8 mouse cellular contexts compared by ENCODE assay signal in the genomic region with DNA sequence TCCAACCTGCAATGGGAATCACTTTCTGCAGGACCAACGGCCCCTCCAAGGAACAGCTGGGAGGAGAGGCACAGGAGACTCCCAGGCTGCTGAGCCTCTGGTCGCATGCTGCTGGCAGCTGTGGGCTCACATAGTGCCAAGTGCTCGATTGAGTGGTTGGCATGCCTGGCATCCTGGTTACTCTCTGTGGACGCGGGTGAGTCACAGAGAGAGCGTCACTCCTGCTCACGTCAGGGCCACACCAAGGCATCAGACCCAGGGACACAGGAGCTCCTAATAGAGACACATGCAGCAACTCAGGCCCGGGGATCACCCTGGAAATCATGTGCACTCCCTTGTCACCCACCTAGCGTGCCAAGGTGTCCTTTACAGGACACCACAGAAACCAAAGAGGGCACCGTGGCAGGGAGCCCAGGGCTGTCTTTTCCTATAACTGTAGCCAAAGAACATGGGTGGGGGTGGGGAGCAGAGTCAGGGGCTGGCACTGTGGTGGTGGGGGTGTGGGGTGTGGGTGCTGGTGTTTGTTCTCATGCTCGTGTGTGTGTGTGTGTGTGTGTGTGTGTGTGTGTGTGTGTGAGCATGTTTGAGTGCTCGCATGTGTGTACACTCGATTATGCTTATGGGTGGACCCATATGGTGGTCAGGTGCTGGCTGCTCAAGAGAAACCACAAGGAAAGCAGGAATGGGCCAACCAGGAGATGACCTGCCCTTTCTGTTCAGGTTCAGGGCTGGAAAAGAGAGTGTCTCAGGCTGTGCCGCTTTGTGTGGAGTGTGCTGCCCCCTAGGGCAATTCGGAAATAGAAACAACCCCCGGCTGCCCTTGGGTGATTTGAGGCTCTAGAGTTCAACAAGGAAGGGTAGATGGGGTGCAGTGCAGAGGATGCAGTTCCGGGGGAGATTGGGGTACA.
DNase-seq lines count a peak whose midpoint lies in the region; ATAC-seq and TF ChIP-seq lines count a peak whose summit lies in the region.

No protein-coding gene starts in this region.

- TF ChIP-seq POLR2A in cerebellum, adult 2 months (IDR thresholded peaks at IDR 0.05; ENCODE audit: borderline replicate concordance, insufficient read depth, low read length), result no peak

- no peak overlapping the region for H3K27ac ChIP-seq in cerebellum, adult 2 months (ENCODE audit: insufficient read depth, low read length)
- no peak overlapping the region for H3K27ac ChIP-seq in hindbrain, embryonic 13.5 days
- H3K27ac ChIP-seq in limb, embryonic 15.5 days, result no peak overlapping the region
- H3K27ac ChIP-seq in midbrain, embryonic 14.5 days (replicated peaks; ENCODE audit: low read depth, low read length), result no peak overlapping the region

- no peaks in the 10 kb centered on the region for H3K36me3 ChIP-seq in hindbrain, embryonic 13.5 days
- no peaks in the 10 kb centered on the region for H3K36me3 ChIP-seq in limb, embryonic 15.5 days
- H3K36me3 ChIP-seq in midbrain, embryonic 14.5 days (ENCODE audit: control insufficient read depth, insufficient read depth, low read length), result no peaks in the 10 kb centered on the region

- no peaks in the 10 kb centered on the region for H3K9me3 ChIP-seq in hindbrain, embryonic 13.5 days
- H3K9me3 ChIP-seq in limb, embryonic 15.5 days, result no peaks in the 10 kb centered on the region
- H3K9me3 ChIP-seq in midbrain, embryonic 14.5 days (ENCODE audit: control insufficient read depth, low read length), result no peaks in the 10 kb centered on the region

- peak; percentile 80 for DNase-seq in left cerebral cortex, postnatal 4 days
- no peak for DNase-seq in left cerebral cortex, adult 9 months (ENCODE audit: low spot score in 2 of 2)
- peak; percentile 69 to 82 for DNase-seq in cerebellum, adult 2 months
- DNase-seq in forelimb bud, embryonic 11.5 days (ENCODE audit: low read depth, low spot score), result peak; percentile 48
- DNase-seq in midbrain, embryonic 14.5 days, result peak; percentile 80
- DNase-seq in thymus, postnatal 14 days, result peak; percentile 21

- H3K4me3 ChIP-seq in cerebellum, adult 2 months (replicated peaks; ENCODE audit: insufficient read depth, low read depth, low read length), result no peak overlapping the region
- H3K4me3 ChIP-seq in hindbrain, embryonic 13.5 days, result no peak overlapping the region
- no peak overlapping the region for H3K4me3 ChIP-seq in limb, embryonic 15.5 days
- no peak overlapping the region for H3K4me3 ChIP-seq in midbrain, embryonic 14.5 days (replicated peaks; ENCODE audit: low read depth, low read length)

- no peak overlapping the region for H3K4me2 ChIP-seq in hindbrain, embryonic 13.5 days
- H3K4me2 ChIP-seq in limb, embryonic 15.5 days, result no peak overlapping the region
- H3K4me2 ChIP-seq in midbrain, embryonic 14.5 days (ENCODE audit: low read length), result no peak overlapping the region

- TF ChIP-seq CTCF in cerebellum, adult 2 months (IDR thresholded peaks at IDR 0.05; ENCODE audit: borderline replicate concordance, insufficient read depth, low read depth, low read length), result peak; percentile 89

- intact Hi-C loops in left cerebral cortex, postnatal 4 days (cut with DNase I), result no loop called here

- ATAC-seq in hindbrain, embryonic 13.5 days (ENCODE audit: low FRiP score), result peak; percentile 61; the same call in 1 of the 2 replicates
- peak; percentile 27; the same call in 1 of the 2 replicates for ATAC-seq in limb, embryonic 15.5 days (ENCODE audit: insufficient number of reproducible peaks, low FRiP score, low TSS enrichment, low read depth)
- ATAC-seq in midbrain, embryonic 14.5 days (ENCODE audit: low FRiP score, low TSS enrichment), result no peak

- H3K27me3 ChIP-seq in cerebellum, adult 2 months (ENCODE audit: control insufficient read depth, insufficient read depth, low read length), result no peaks in the 10 kb centered on the region
- peaks cover 7% of the 10 kb centered on the region; the same call in 1 of the 2 replicates for H3K27me3 ChIP-seq in hindbrain, embryonic 13.5 days
- no peaks in the 10 kb centered on the region for H3K27me3 ChIP-seq in limb, embryonic 15.5 days
- no peaks in the 10 kb centered on the region for H3K27me3 ChIP-seq in midbrain, embryonic 14.5 days (ENCODE audit: control insufficient read depth, insufficient read depth, low read length)

- 35% methylated on average over 17 of the region's 17 CpGs for WGBS in cerebellum, adult 2 months
- 75% methylated on average over 17 of the region's 17 CpGs for WGBS in hindbrain, embryonic 13.5 days
- WGBS in limb, embryonic 15.5 days, result 56% methylated on average over 17 of the region's 17 CpGs
- 76% methylated on average over 17 of the region's 17 CpGs for WGBS in midbrain, embryonic 14.5 days

- H3K9ac ChIP-seq in hindbrain, embryonic 13.5 days, result no peak overlapping the region
- no peak overlapping the region for H3K9ac ChIP-seq in limb, embryonic 15.5 days
- no peak overlapping the region for H3K9ac ChIP-seq in midbrain, embryonic 14.5 days (replicated peaks; ENCODE audit: low read length)

- H3K4me1 ChIP-seq in cerebellum, adult 2 months (ENCODE audit: control insufficient read depth, insufficient read depth, low read length), result peaks cover 23% of the 10 kb centered on the region; the same call in 1 of the 2 replicates
- H3K4me1 ChIP-seq in hindbrain, embryonic 13.5 days (replicated peaks), result no peaks in the 10 kb centered on the region
- peaks cover 13% of the 10 kb centered on the region; the same call in 1 of the 2 replicates for H3K4me1 ChIP-seq in limb, embryonic 15.5 days
- H3K4me1 ChIP-seq in midbrain, embryonic 14.5 days (ENCODE audit: control insufficient read depth, insufficient read depth, low read length), result no peaks in the 10 kb centered on the region

Comparison
In these comparisons a context has a peak if more than half of its experiments do, and no peak if none do; other contexts are left out.
1. DNase-seq: peak in left cerebral cortex, postnatal 4 days (single experiment), cerebellum, adult 2 months (2 of 2), forelimb bud, embryonic 11.5 days (single experiment), midbrain, embryonic 14.5 days (single experiment) and thymus, postnatal 14 days (single experiment); none in left cerebral cortex, adult 9 months (0 of 2).